Mouse (Mus musculus) ES-Bruce4 (cell line): ENCODE data around the gene Dcun1d1. TPM values are rescaled to one million over a fixed set of nuclear protein-coding genes. Genes with fewer than 3 reads are reported as not detected.

Experiments used
- H3K27ac ChIP-seq: 2 replicates; pipeline ENCODE4 v1.5.1; 2012; ENCODE audit warnings: low read length, inconsistent platforms; ENCODE audit not compliant: insufficient read depth
- H3K27me3 ChIP-seq: 2 replicates; pipeline ENCODE4 v1.6.1; 2012; ENCODE audit warnings: mild to moderate bottlenecking, low read length, inconsistent platforms; ENCODE audit not compliant: control insufficient read depth, poor library complexity, insufficient read depth, severe bottlenecking
- H3K36me3 ChIP-seq: 2 replicates; pipeline ENCODE4 v1.6.1; 2012; ENCODE audit warnings: inconsistent platforms, mild to moderate bottlenecking, low read length, moderate library complexity; ENCODE audit not compliant: control insufficient read depth, poor library complexity, insufficient read depth, severe bottlenecking
- H3K4me1 ChIP-seq: one replicate; pipeline ENCODE4 v1.8.1; 2011; ENCODE audit warnings: low read length; ENCODE audit not compliant: control insufficient read depth, insufficient read depth
- H3K4me3 ChIP-seq: 2 replicates; pipeline ENCODE4 v1.5.1; 2011; ENCODE audit warnings: low read depth, mild to moderate bottlenecking, low read length
- H3K9ac ChIP-seq: 2 replicates; pipeline ENCODE4 v1.6.1; 2012; ENCODE audit warnings: low read depth, mild to moderate bottlenecking, inconsistent platforms; ENCODE audit not compliant: poor library complexity, severe bottlenecking
- H3K9me3 ChIP-seq: replicated peaks from 2 replicates; pipeline ENCODE4 v1.6.1; 2012; ENCODE audit warnings: mild to moderate bottlenecking, low read length, inconsistent platforms; ENCODE audit not compliant: control insufficient read depth, poor library complexity, insufficient read depth, severe bottlenecking
- CTCF ChIP-seq: IDR thresholded peaks from one replicate; pipeline ENCODE4 v1.8.1; 2011; ENCODE audit warnings: low read depth, low read length
- EP300 ChIP-seq: IDR thresholded peaks from 2 replicates; pipeline ENCODE4 v1.6.1; 2011; ENCODE audit warnings: low read depth, low read length; ENCODE audit not compliant: insufficient read depth
- POLR2A ChIP-seq: IDR thresholded peaks from one replicate; pipeline ENCODE4 v1.8.1; 2011; ENCODE audit warnings: low read length; ENCODE audit not compliant: insufficient read depth
- polyA plus RNA-seq: library from polyadenylated mRNA; stranded (reverse); fragments of >200 nt; gene quantifications from 2 replicates; pipeline ENCODE4 v1.2.4, GENCODE M21; 2011; ENCODE audit warnings: low read depth; ENCODE audit not compliant: missing spikeins, insufficient read depth, insufficient read length

Gene Dcun1d1
- polyA plus RNA-seq, 1 experiment = 86.1 TPM

GRCm38 (mm10) chr3:35957230-35957629 is 20.0 kb upstream of the Dcun1d1 start:
- TF ChIP-seq CTCF = no peak
- TF ChIP-seq EP300 = no peak
- Histone ChIP-seq H3K27ac (no peak overlapping the region), H3K9ac (no peak overlapping the region), H3K27me3 (no peaks in the 10 kb centered on the region), H3K9me3 (no peaks in the 10 kb centered on the region), H3K4me3 (no peak overlapping the region), H3K4me1 (no peaks in the 10 kb centered on the region), H3K36me3 (no peaks in the 10 kb centered on the region)

GRCm38 (mm10) chr3:35954901-35955575 is 17.8 kb upstream of the Dcun1d1 start:
- Histone ChIP-seq H3K9me3 (no peaks in the 10 kb centered on the region), H3K4me3 (no peak overlapping the region), H3K27me3 (no peaks in the 10 kb centered on the region), H3K4me1 (no peaks in the 10 kb centered on the region), H3K9ac (no peak overlapping the region), H3K27ac (no peak overlapping the region), H3K36me3 (no peaks in the 10 kb centered on the region)
- no peak for TF ChIP-seq CTCF
- TF ChIP-seq EP300 = no peak
- no peak for TF ChIP-seq POLR2A

- Histone ChIP-seq H3K27ac (no peak overlapping the region), H3K36me3 (no peaks in the 10 kb centered on the region), H3K27me3 (no peaks in the 10 kb centered on the region), H3K9ac (no peak overlapping the region), H3K4me1 (no peaks in the 10 kb centered on the region), H3K9me3 (no peaks in the 10 kb centered on the region), H3K4me3 (no peak overlapping the region)
- TF ChIP-seq CTCF (no peak), POLR2A (no peak), EP300 (no peak)
These were observed 16.6 kb upstream of the Dcun1d1 start for GRCm38 (mm10) chr3:35953816-35954215.

GRCm38 (mm10) chr3:35953184-35953583 is 15.9 kb upstream of the Dcun1d1 start:
- no peak for TF ChIP-seq EP300
- TF ChIP-seq POLR2A = no peak
- Histone ChIP-seq H3K27me3 (no peaks in the 10 kb centered on the region), H3K4me1 (no peaks in the 10 kb centered on the region), H3K9me3 (no peaks in the 10 kb centered on the region), H3K9ac (no peak overlapping the region), H3K4me3 (no peak overlapping the region), H3K36me3 (no peaks in the 10 kb centered on the region), H3K27ac (no peak overlapping the region)

DNA sequence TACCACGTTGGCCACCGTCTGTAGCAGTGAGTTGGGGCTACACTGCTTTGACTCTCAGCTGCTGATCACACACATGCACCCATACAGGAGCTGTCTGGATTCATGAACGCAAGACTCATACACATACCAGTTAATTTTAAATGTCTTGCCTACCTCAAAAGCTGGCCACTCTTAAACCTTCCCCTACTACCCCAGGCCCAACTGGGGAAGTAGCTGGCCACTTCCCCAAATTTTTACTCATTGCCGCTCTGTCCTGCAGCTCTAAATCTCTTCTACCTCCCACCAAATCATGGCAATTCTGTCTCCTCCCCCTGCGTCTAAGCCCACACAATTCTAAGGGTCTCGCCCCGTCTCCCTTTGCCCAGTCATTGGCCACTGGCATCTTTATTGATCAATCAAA is 11.0 kb upstream of the Dcun1d1 start:
- no peaks in the 10 kb centered on the region for H3K27me3 ChIP-seq
- no peaks in the 10 kb centered on the region for H3K4me1 ChIP-seq
- no peak overlapping the region for H3K4me3 ChIP-seq
- H3K9ac ChIP-seq = no peak overlapping the region
- no peaks in the 10 kb centered on the region for H3K36me3 ChIP-seq
- H3K27ac ChIP-seq = no peak overlapping the region
- TF ChIP-seq CTCF (no peak), EP300 (no peak), POLR2A (no peak)
- no peaks in the 10 kb centered on the region for H3K9me3 ChIP-seq

DNA sequence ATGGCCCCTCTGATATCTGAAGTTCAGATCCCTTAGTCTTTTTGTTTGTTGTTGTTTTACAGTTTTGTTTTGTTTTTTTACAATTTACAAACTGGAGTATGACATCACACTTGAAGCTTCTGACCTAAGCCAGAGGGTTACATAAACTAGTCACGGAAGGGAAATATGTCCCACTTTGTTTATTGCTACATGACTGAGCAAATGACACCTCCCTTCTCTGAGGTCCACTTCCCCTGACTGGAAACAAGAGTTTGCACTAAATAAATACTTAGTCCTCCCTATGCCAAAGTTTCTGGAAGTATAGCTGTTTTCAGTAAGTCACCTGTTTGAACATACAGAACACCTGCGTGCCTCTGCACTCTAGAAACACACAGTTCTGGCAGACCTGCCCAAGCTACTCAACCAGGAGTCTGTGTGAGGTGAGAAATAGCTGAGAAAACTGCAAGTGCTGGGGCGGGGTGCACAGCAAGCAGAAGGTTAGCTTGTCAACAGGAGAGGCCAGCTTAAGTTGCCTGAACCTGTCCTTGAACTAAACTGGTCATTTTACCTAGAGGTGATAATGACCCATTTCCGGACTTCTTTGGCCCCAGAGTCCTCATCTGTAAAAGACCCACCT is 3.4 kb upstream of the Dcun1d1 start:
- Histone ChIP-seq H3K4me3 (no peak overlapping the region), H3K27me3 (no peaks in the 10 kb centered on the region), H3K27ac (no peak overlapping the region), H3K36me3 (no peaks in the 10 kb centered on the region), H3K4me1 (peaks cover 6% of the 10 kb centered on the region), H3K9ac (no peak overlapping the region), H3K9me3 (no peaks in the 10 kb centered on the region)
- TF ChIP-seq CTCF = no peak
- TF ChIP-seq EP300 = no peak
- TF ChIP-seq POLR2A = no peak
